Mouse (Mus musculus): ENCODE data around the gene Dennd2c.

Dennd2c gene

GRCm38 (mm10) chr3:103102454-103103390 is at the start of gene Dennd2c:
Dennd2c (plus strand) TSS chr3:103102604.
- DNase-seq, result peak; percentile 52

GRCm38 (mm10) chr3:103056016-103056595 is 46.3 kb upstream of the Dennd2c start:
- no peak for DNase-seq

DNA sequence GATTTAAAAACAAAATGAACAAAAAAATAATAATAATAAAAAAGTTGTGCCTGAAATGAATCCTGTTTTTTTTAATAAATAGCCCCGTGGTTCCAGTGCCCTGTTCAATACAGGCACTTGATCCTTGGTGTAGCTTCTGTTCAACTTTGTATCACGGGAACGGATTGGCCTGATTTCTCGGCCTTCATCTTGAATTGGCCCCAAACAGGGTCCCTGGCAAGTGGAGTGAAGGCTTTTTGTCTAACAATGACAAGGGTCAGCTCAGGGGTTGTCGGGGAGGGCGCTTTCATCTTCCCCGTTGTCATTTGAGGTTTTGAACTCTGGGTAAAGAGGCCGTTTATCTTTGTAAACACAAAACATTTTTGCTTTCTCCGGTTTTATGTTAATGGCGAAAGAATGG is 44.7 kb upstream of the Dennd2c start:
- no peak for DNase-seq

DNA sequence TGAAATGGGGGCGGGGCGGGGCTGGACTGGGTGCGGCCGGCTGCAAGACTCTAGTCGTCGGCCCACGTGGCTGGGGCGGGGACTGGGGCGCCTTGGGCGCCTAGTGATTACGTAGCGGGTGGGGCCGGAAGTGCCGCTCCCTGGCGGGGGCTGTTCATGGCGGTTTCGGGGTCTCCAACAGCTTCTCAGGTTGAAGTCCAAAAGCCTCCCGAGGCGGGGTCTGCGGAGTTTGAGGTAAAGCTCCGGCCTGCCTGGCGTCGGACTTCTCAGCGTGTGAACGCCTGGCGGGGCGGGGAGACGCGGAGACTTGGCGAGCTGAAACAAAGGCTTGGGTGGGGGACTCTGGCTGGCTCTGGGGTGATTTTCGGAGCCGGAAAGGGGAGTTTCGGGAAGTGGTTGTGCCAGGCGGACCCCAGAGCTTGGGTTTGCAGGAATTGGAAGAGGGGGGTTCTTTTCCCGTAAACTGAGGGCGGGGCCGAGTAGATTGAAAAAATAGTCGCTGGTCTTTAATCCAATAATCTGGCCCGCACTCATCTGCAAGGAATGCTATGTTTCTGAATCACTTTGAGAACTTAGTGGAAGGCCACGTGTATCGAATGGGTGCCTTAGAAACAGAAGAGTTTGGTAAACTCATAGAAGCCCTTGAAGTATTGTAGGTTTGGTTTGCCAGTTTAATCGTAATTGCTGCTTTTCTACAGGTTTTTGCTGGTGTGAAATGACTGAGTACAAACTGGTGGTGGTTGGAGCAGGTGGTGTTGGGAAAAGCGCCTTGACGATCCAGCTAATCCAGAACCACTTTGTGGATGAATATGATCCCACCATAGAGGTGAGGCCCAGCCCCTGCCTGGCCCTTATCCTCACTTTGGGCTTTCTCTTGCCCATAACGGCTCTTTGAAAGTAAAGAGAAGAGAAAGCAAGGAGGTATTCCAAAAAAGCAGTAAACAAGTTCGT is 43.9 kb upstream of the Dennd2c start, which contains the start of gene Nras:
Gene Nras, plus strand, starts transcription at position 79 of the 951 bp plus-strand sequence.
- DNase-seq, result peak; percentile 94

GRCm38 (mm10) chr3:103066927-103067326 is 35.5 kb upstream of the Dennd2c start:
- DNase-seq, result no peak

- DNase-seq, result no peak
Measured at GRCm38 (mm10) chr3:103068971-103069370, 33.4 kb upstream of the Dennd2c start.

- no peak for DNase-seq
Measured at GRCm38 (mm10) chr3:103073771-103074170, 28.6 kb upstream of the Dennd2c start, which contains the start of gene Ampd1. Ampd1 (plus strand) TSS chr3:103074014.

GRCm38 (mm10) chr3:103075871-103076270 is 26.5 kb upstream of the Dennd2c start:
- peak; percentile 3 for DNase-seq

DNA sequence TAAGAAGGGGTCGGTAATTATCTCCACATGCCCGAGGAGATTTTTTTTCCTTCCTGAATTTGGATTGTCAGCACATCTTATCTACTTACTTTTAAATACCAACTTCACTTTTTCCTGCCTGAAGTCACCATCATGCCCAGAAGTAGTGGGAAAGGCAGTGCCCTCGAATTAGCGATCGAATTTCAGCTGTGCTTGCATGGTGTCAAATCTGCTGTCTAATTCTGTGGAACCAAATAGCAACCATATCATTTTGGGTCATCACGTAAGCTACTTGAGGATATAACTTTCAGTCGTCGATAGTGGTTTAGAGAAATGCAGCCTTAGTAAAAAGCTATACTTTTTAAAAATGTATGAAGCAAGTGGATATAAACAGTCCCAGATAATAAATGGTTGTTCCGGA is 25.9 kb upstream of the Dennd2c start:
- DNase-seq, result no peak

- DNase-seq, result peak; percentile 22
Measured at GRCm38 (mm10) chr3:103079301-103079700, 23.1 kb upstream of the Dennd2c start.

DNA sequence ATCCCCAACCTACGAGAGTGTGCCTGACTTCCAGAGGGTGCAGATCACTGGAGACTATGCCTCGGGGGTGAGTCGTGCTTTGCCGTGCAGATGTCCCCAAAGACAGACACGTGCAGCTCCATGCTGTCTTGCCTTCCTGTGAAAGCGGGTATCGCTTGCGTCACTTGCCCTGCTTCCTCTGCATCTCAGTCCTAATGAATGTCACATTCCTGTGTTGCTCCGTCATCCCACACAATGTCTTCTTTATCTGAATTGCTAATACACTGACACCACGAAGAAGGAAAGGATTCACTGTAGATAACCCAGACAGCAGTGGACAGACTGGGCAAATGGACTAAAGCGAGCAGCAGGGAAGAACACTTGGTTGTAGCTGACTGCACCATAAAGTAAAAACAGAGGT is 21.4 kb upstream of the Dennd2c start:
- DNase-seq, result no peak

DNA sequence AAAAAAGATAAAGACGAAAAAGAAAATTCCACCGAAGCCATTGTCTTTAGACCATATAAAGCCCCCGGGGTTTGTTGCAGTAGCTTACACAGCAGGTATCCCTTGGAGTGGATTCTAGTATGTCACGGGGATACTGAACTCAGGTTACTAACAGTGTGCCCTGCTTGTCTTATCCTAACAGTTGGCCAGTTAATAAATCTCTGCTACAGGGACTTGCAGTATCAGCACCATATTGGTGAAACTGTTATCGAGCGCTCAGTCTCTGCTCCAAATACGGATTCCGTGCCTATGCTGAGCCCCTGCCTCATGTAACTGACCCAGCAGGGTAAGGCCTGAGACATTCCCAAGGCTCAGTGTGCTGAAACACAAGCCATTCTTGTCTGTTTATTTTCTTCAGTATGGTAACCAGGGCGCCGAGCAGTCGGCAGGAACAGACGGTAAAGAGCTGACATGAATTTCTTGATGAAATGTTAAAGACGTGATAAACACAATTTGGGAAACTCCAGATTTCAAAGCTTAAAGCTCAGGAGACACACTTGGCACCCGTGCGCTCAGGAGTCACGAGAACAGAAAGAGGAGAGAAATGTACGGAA is 20.4 kb upstream of the Dennd2c start:
- no peak for DNase-seq

- no peak for DNase-seq
Measured at GRCm38 (mm10) chr3:103082761-103083160, 19.6 kb upstream of the Dennd2c start.

- no peak for DNase-seq
Measured at GRCm38 (mm10) chr3:103085986-103086385, 16.4 kb upstream of the Dennd2c start.

GRCm38 (mm10) chr3:103091753-103092152 is 10.7 kb upstream of the Dennd2c start:
- no peak for DNase-seq

DNA sequence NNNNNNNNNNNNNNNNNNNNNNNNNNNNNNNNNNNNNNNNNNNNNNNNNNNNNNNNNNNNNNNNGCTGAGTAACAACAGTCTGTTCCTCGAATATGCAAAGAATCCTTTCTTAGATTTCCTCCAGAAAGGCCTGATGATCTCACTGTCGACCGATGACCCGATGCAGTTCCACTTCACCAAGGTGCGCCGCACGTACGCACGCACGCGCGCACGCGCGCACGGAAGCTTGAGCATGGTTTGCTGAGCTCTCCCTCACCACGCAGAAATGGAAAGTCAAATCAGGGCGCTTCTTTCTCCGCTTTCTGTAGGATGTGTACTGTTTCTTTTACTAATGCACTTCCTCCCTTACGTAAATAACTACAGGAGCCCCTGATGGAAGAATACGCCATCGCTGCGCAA is 3.7 kb upstream of the Dennd2c start:
- DNase-seq, result no peak

- DNase-seq, result no peak
Measured at GRCm38 (mm10) chr3:103099667-103100066, 2.7 kb upstream of the Dennd2c start.

DNA sequence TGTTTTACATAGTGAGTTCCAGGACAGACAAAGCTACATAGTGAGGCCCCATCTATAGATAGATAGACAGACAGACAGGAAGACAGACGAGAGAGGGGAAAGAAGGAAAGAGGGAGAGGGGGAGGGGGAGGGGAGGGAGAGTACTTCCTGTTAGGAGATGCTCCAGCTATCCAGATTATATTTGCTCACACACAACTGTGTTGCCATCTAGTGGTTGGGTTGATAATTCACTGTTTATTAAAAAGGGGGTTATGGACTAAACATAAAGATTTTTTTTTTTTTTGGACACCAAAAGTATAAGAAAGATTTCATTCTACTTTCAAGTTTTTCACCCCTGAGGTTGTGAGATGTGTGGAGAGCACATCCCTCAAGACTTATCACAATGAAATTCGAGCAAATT is 1.7 kb upstream of the Dennd2c start:
- DNase-seq, result no peak

DNA sequence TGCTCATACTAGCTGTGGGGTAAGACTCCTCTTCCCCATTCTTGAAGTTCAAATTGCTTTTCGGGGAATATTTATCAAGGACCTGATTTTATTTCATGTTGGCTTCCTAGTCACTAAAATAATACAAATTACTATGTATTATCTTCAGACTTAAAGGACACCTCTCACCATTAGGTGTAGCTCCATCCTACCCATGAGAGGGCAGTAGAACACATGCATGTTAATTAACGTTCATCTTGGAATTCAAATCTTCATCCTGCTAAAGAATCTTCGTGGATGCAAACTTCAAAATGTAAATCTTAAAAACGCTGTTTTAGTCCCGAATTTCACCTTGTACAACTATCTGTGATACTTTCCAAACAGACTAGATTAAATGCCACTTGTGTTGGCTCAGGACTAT is 1.2 kb upstream of the Dennd2c start:
- DNase-seq, result no peak

- DNase-seq, result no peak
Measured at GRCm38 (mm10) chr3:103101909-103102308, 495 bp upstream of the Dennd2c start.

- DNase-seq, result no peak
Measured at GRCm38 (mm10) chr3:103107565-103108240, 5.3 kb downstream of the Dennd2c start.

DNA sequence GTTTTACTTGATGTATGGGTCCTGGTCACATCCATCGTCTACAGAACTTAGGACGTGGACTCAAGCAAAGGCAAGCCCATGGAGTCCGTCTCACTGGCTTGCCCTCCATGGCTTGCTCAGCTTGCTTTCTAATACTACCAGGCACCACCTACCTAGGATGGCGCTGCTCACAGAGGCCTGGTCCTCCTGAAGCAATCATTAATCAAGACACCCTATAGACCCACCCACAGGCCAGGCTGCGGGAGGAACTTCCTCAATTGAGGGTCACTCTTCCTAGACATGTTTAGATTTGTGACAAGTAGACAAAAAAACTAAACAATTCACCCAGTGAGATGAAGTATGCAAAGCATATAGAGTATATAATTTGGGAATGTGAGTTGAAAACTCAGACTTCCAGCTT is 9.8 kb downstream of the Dennd2c start:
- no peak for DNase-seq

Data from right cerebral cortex, adult 18-20 months (tissue).